Mouse (Mus musculus): Measurements from ENCODE around the gene Grin3b.
A peak's percentile ranks its signal among the peaks of the same experiment; 100 is the strongest.

DNA sequence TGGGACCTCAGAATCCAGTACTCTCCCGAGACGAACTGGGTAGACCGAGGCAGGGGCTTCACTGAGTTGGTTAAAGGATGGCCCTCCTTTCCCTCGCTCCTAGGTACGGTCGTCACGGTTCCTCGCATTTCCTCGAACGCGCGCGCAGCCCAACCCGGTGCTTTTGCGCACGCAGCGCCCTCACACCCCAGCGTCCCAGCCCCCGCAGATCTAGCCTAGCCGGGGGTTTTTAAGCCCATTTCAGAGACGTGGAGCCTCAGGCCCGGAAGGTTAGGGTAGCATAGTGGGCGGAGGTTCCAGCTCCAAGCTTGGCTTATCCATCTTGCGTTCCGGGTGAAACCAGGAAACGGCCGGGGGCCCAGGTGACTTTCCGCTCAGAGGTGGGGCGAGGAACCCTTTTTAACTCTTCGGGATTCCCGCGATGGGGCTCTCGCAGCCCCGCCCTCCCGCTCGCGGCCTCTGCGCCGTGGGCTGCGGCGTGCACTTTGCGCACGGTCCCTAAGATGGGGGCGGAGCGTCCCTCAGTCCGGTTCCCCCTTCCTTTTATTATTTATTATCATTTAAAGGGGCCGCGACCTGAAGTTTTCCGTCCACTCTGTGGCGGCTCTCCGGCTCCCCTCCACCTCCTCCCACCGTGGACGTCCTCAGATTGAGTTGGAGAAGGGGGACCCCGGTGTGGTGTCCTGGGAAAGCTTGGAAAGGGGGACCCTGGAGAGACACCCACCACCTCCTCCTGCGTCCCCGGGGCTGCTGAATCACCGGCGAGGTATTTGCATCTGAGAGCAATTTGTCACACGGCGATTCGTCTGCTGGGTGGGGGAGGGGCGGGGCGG lies 43.8 kb upstream of the Grin3b start, which contains the start of gene Arid3a:
- TF ChIP-seq CTCF (IDR thresholded peaks at IDR 0.05; ENCODE audit: borderline replicate concordance, extremely low read depth, insufficient read depth, insufficient read length) (no peak), POLR2A (IDR thresholded peaks at IDR 0.05; ENCODE audit: borderline replicate concordance, extremely low read depth, insufficient read depth, insufficient read length, poor library complexity, severe bottlenecking) (0 out of 2 replicates have a peak, but pooled peaks have one; percentile 4)

Data from brain, embryonic 14.5 days (tissue).